Mouse (Mus musculus) embryonic fibroblast, embryonic 13.5 days (primary cell): ENCODE measurements around the gene Hk2.

ENCODE experiments used
- CTCF ChIP-seq: IDR thresholded peaks from 2 replicates; pipeline ENCODE4 v1.5.1; 2011; ENCODE audit warnings: mild to moderate bottlenecking, control low read depth, low read length, moderate library complexity, borderline replicate concordance; ENCODE audit not compliant: insufficient read depth
- POLR2A ChIP-seq: IDR thresholded peaks from 2 replicates; pipeline ENCODE4 v1.6.1; 2011; ENCODE audit warnings: low read depth, mild to moderate bottlenecking, control low read depth, low read length, moderate library complexity

DNA sequence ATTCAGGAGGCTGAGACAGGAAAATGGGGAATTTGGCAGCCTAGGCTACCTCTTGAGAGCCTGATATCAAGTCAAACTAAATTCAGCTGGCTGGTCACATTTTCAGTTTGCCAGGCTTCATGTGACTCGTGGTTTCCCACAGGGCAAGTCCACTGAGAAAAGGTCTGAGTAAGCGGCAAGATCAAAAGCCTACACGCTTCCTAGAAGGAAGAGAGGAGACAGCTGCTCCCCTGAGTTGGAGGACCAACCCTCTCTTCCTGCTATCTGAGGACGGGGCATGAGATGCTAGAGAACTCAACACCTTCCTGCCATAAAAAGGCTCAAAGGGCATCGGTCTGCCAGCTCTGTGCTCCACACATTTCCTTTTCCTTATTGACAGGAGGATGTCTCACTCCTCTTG, 27.2 kb downstream of the Hk2 start:
- TF ChIP-seq POLR2A: no peak
- TF ChIP-seq CTCF: no peak
